Mouse (Mus musculus) adrenal gland (tissue): ENCODE results near the gene Zfand3.

Source experiments
- intact Hi-C: fragments of 180-260 bp; cut with DNase I; formaldehyde crosslinking; loops from one replicate; pipeline ENCODE4 v1.15.1; 2025
- long read RNA-seq, 2 experiments: library from polyadenylated mRNA; unstranded; transcript quantifications; one replicate each; pipeline ENCODE4 v2.0.0; 2020; ENCODE audit warnings: borderline replicate concordance in 1 of 2; ENCODE audit not compliant: insufficient replicate concordance in 1 of 2

Gene Zfand3
- long read RNA-seq, experiment 1, partial matches to known transcripts: 0 of 8 reads
- long read RNA-seq, experiment 1, other reads (novel, unspliced or antisense): 5 of 8 reads
- long read RNA-seq, experiment 2, partial matches to known transcripts: 0 of 8 reads
- long read RNA-seq, experiment 2, other reads (novel, unspliced or antisense): 7 of 8 reads

GRCm38 (mm10) chr17:30004203-30005102 is at the start of gene Zfand3:
Gene Zfand3, plus strand, starts transcription at chr17:30004733.
- intact Hi-C loops: no loop called here

- intact Hi-C loops: no loop called here
Measured at GRCm38 (mm10) chr17:29955880-29956279, 48.7 kb upstream of the Zfand3 start.

GRCm38 (mm10) chr17:29963730-29964259 is 40.7 kb upstream of the Zfand3 start:
- intact Hi-C loops: no loop called here

GRCm38 (mm10) chr17:29965506-29965905 is 39.0 kb upstream of the Zfand3 start:
- intact Hi-C loops: no loop called here

- intact Hi-C loops: loop anchor here (5.0 to 10.0 kb wide), 2 partner anchors 225 to 487 kb away; no protein-coding TSS in a partner anchor
Measured at GRCm38 (mm10) chr17:29970037-29970555, 34.4 kb upstream of the Zfand3 start, which contains the start of gene Mdga1. Gene Mdga1, minus strand, starts transcription at chr17:29970087.

- intact Hi-C loops: loop anchor here (5.0 to 10.0 kb wide), 2 partner anchors 223 to 485 kb away; no protein-coding TSS in a partner anchor
Measured at GRCm38 (mm10) chr17:29971761-29972432, 32.6 kb upstream of the Zfand3 start.

GRCm38 (mm10) chr17:29973226-29973625 is 31.3 kb upstream of the Zfand3 start:
- intact Hi-C loops: loop anchor here (5.0 to 10.0 kb wide), 2 partner anchors 222 to 484 kb away; no protein-coding TSS in a partner anchor

- intact Hi-C loops: loop anchor here (2.0 to 10.0 kb wide), 3 partner anchors 49 to 219 kb away; no protein-coding TSS in a partner anchor
Measured at GRCm38 (mm10) chr17:29975731-29976130, 28.8 kb upstream of the Zfand3 start.

GRCm38 (mm10) chr17:29979020-29979419 is 25.5 kb upstream of the Zfand3 start:
- intact Hi-C loops: loop anchor here (5.0 to 10.0 kb wide), 2 partner anchors 128 to 216 kb away; no protein-coding TSS in a partner anchor

- intact Hi-C loops: loop anchor here (5.0 to 10.0 kb wide), 2 partner anchors 127 to 215 kb away; no protein-coding TSS in a partner anchor
Measured at GRCm38 (mm10) chr17:29979841-29980240, 24.7 kb upstream of the Zfand3 start.

- intact Hi-C loops: no loop called here
Measured at GRCm38 (mm10) chr17:29981568-29981967, 23.0 kb upstream of the Zfand3 start.

GRCm38 (mm10) chr17:29983190-29983589 is 21.3 kb upstream of the Zfand3 start:
- intact Hi-C loops: no loop called here

GRCm38 (mm10) chr17:29984931-29985330 is 19.6 kb upstream of the Zfand3 start:
- intact Hi-C loops: no loop called here

- intact Hi-C loops: no loop called here
Measured at GRCm38 (mm10) chr17:29985534-29985933, 19.0 kb upstream of the Zfand3 start.

- intact Hi-C loops: no loop called here
Measured at GRCm38 (mm10) chr17:29988141-29988540, 16.4 kb upstream of the Zfand3 start.

GRCm38 (mm10) chr17:29989653-29990052 is 14.9 kb upstream of the Zfand3 start:
- intact Hi-C loops: no loop called here

GRCm38 (mm10) chr17:29990136-29990535 is 14.4 kb upstream of the Zfand3 start:
- intact Hi-C loops: no loop called here

- intact Hi-C loops: no loop called here
Measured at GRCm38 (mm10) chr17:29990845-29991244, 13.7 kb upstream of the Zfand3 start.

- intact Hi-C loops: no loop called here
Measured at GRCm38 (mm10) chr17:29993488-29993887, 11.0 kb upstream of the Zfand3 start.

- intact Hi-C loops: no loop called here
Measured at GRCm38 (mm10) chr17:29994011-29994410, 10.5 kb upstream of the Zfand3 start.

- intact Hi-C loops: no loop called here
Measured at GRCm38 (mm10) chr17:29994459-29994858, 10.1 kb upstream of the Zfand3 start.
